Mouse (Mus musculus): Measurements from ENCODE around the gene Plekhg2. TPM values are rescaled to one million over a fixed set of nuclear protein-coding genes. Genes with fewer than 3 reads are reported as not detected.

Gene Plekhg2
- polyA plus RNA-seq, 1 experiment: 37.5 TPM

GRCm38 (mm10) chr7:28360291-28360690 lies 12.1 kb downstream of the Plekhg2 start:
- WGBS: 88% methylated on average over 6 of the region's 6 CpGs
- H3K4me1 ChIP-seq (ENCODE audit: control insufficient read depth, insufficient read depth, low read length): peaks cover 16% of the 10 kb centered on the region
- TF ChIP-seq CTCF (IDR thresholded peaks at IDR 0.05; ENCODE audit: insufficient read depth, low read length): no peak
- TF ChIP-seq POLR2A (IDR thresholded peaks at IDR 0.05; ENCODE audit: borderline replicate concordance, extremely low read depth, low read depth, low read length): no peak

GRCm38 (mm10) chr7:28359854-28360253 lies 12.5 kb downstream of the Plekhg2 start:
- TF ChIP-seq POLR2A (IDR thresholded peaks at IDR 0.05; ENCODE audit: borderline replicate concordance, extremely low read depth, low read depth, low read length) (no peak), CTCF (IDR thresholded peaks at IDR 0.05; ENCODE audit: insufficient read depth, low read length) (no peak)
- 88% methylated on average over 10 of the region's 10 CpGs for WGBS
- Histone ChIP-seq H3K4me3 (replicated peaks; ENCODE audit: extremely low read depth, low read depth, low read length) (no peak overlapping the region), H3K4me1 (ENCODE audit: control insufficient read depth, insufficient read depth, low read length) (peaks cover 16% of the 10 kb centered on the region)
- no peak for DNase-seq

More at GRCm38 (mm10) chr7:28360291-28360690, 12.1 kb downstream of the Plekhg2 start:
- no peak for DNase-seq
- no peak overlapping the region for H3K4me3 ChIP-seq (replicated peaks; ENCODE audit: extremely low read depth, low read depth, low read length)

- WGBS: 59% methylated on average over 7 of the region's 7 CpGs
- Histone ChIP-seq H3K4me1 (ENCODE audit: control insufficient read depth, insufficient read depth, low read length) (peaks cover 16% of the 10 kb centered on the region), H3K4me3 (replicated peaks; ENCODE audit: extremely low read depth, low read depth, low read length) (no peak overlapping the region)
- no peak for DNase-seq
- no peak for TF ChIP-seq POLR2A (IDR thresholded peaks at IDR 0.05; ENCODE audit: borderline replicate concordance, extremely low read depth, low read depth, low read length)
- TF ChIP-seq CTCF (IDR thresholded peaks at IDR 0.05; ENCODE audit: insufficient read depth, low read length): no peak
Observed at GRCm38 (mm10) chr7:28358431-28358830, 14.0 kb downstream of the Plekhg2 start.

- Histone ChIP-seq H3K4me1 (ENCODE audit: control insufficient read depth, insufficient read depth, low read length) (peaks cover 16% of the 10 kb centered on the region), H3K4me3 (replicated peaks; ENCODE audit: extremely low read depth, low read depth, low read length) (no peak overlapping the region)
- no peak for DNase-seq
- TF ChIP-seq POLR2A (IDR thresholded peaks at IDR 0.05; ENCODE audit: borderline replicate concordance, extremely low read depth, low read depth, low read length) (no peak), CTCF (IDR thresholded peaks at IDR 0.05; ENCODE audit: insufficient read depth, low read length) (no peak)
- 11% methylated on average over 5 of the region's 5 CpGs for WGBS
Observed at GRCm38 (mm10) chr7:28357984-28358383, 14.4 kb downstream of the Plekhg2 start.

GRCm38 (mm10) chr7:28356981-28357380 lies 15.4 kb downstream of the Plekhg2 start:
- TF ChIP-seq CTCF (IDR thresholded peaks at IDR 0.05; ENCODE audit: insufficient read depth, low read length) (no peak), POLR2A (IDR thresholded peaks at IDR 0.05; ENCODE audit: borderline replicate concordance, extremely low read depth, low read depth, low read length) (no peak)
- Histone ChIP-seq H3K4me1 (ENCODE audit: control insufficient read depth, insufficient read depth, low read length) (peaks cover 16% of the 10 kb centered on the region), H3K4me3 (replicated peaks; ENCODE audit: extremely low read depth, low read depth, low read length) (no peak overlapping the region)
- 15% methylated on average over 5 of the region's 5 CpGs for WGBS
- DNase-seq: no peak

GRCm38 (mm10) chr7:28355221-28355620 lies 17.2 kb downstream of the Plekhg2 start:
- peaks cover 20% of the 10 kb centered on the region for H3K4me1 ChIP-seq (ENCODE audit: control insufficient read depth, insufficient read depth, low read length)
- DNase-seq: no peak
- 87% methylated on average over 3 of the region's 3 CpGs for WGBS

GRCm38 (mm10) chr7:28354596-28354995 lies 17.8 kb downstream of the Plekhg2 start:
- TF ChIP-seq CTCF (IDR thresholded peaks at IDR 0.05; ENCODE audit: insufficient read depth, low read length) (no peak), POLR2A (IDR thresholded peaks at IDR 0.05; ENCODE audit: borderline replicate concordance, extremely low read depth, low read depth, low read length) (no peak)
- 95% methylated on average over 3 of the region's 3 CpGs for WGBS

More at GRCm38 (mm10) chr7:28355221-28355620, 17.2 kb downstream of the Plekhg2 start:
- TF ChIP-seq CTCF (IDR thresholded peaks at IDR 0.05; ENCODE audit: insufficient read depth, low read length) (no peak), POLR2A (IDR thresholded peaks at IDR 0.05; ENCODE audit: borderline replicate concordance, extremely low read depth, low read depth, low read length) (no peak)
- no peak overlapping the region for H3K4me3 ChIP-seq (replicated peaks; ENCODE audit: extremely low read depth, low read depth, low read length)

GRCm38 (mm10) chr7:28354113-28354581 lies 18.3 kb downstream of the Plekhg2 start:
- DNase-seq: no peak
- H3K4me3 ChIP-seq (replicated peaks; ENCODE audit: extremely low read depth, low read depth, low read length): no peak overlapping the region
- H3K4me1 ChIP-seq (ENCODE audit: control insufficient read depth, insufficient read depth, low read length): peaks cover 20% of the 10 kb centered on the region
- TF ChIP-seq CTCF (IDR thresholded peaks at IDR 0.05; ENCODE audit: insufficient read depth, low read length): no peak
- 84% methylated on average over 3 of the region's 3 CpGs for WGBS

More at GRCm38 (mm10) chr7:28354596-28354995, 17.8 kb downstream of the Plekhg2 start:
- Histone ChIP-seq H3K4me1 (ENCODE audit: control insufficient read depth, insufficient read depth, low read length) (peaks cover 20% of the 10 kb centered on the region), H3K4me3 (replicated peaks; ENCODE audit: extremely low read depth, low read depth, low read length) (no peak overlapping the region)
- DNase-seq: no peak

- 73% methylated on average over 2 of the region's 2 CpGs for WGBS
- DNase-seq: no peak
- Histone ChIP-seq H3K4me1 (ENCODE audit: control insufficient read depth, insufficient read depth, low read length) (peaks cover 18% of the 10 kb centered on the region), H3K4me3 (replicated peaks; ENCODE audit: extremely low read depth, low read depth, low read length) (no peak overlapping the region)
- TF ChIP-seq CTCF (IDR thresholded peaks at IDR 0.05; ENCODE audit: insufficient read depth, low read length) (no peak), POLR2A (IDR thresholded peaks at IDR 0.05; ENCODE audit: borderline replicate concordance, extremely low read depth, low read depth, low read length) (no peak)
Observed at GRCm38 (mm10) chr7:28353267-28353666, 19.1 kb downstream of the Plekhg2 start.

- H3K4me3 ChIP-seq (replicated peaks; ENCODE audit: extremely low read depth, low read depth, low read length): no peak overlapping the region
- WGBS: 16% methylated on average over 4 of the region's 4 CpGs
Observed at GRCm38 (mm10) chr7:28351676-28352191, 20.7 kb downstream of the Plekhg2 start.

More at GRCm38 (mm10) chr7:28351676-28352191, 20.7 kb downstream of the Plekhg2 start:
- peaks cover 7% of the 10 kb centered on the region for H3K4me1 ChIP-seq (ENCODE audit: control insufficient read depth, insufficient read depth, low read length)
- no peak for TF ChIP-seq POLR2A (IDR thresholded peaks at IDR 0.05; ENCODE audit: borderline replicate concordance, extremely low read depth, low read depth, low read length)
- no peak for TF ChIP-seq CTCF (IDR thresholded peaks at IDR 0.05; ENCODE audit: insufficient read depth, low read length)
- no peak for DNase-seq
